Mouse (Mus musculus) C2C12 (cell line): ENCODE results near the gene Hmgb1. TPM values are rescaled to one million over a fixed set of nuclear protein-coding genes. Genes with fewer than 3 reads are reported as not detected.

Experiments
- H3K27me3 ChIP-seq: one replicate; pipeline ENCODE4 v1.6.1; 2011; ENCODE audit not compliant: control insufficient read depth, insufficient read depth, insufficient read length
- H3K36me3 ChIP-seq: one replicate; pipeline ENCODE4 v1.6.1; 2011; ENCODE audit not compliant: control insufficient read depth, insufficient read depth
- H3K4me3 ChIP-seq: one replicate; pipeline ENCODE4 v1.5.1; 2011; ENCODE audit warnings: mild to moderate bottlenecking, control low read depth; ENCODE audit not compliant: poor library complexity, insufficient read depth, severe bottlenecking
- H3K79me2 ChIP-seq: one replicate; pipeline ENCODE4 v1.6.1; 2011; ENCODE audit not compliant: control insufficient read depth, insufficient read depth
- H3K79me3 ChIP-seq: one replicate; pipeline ENCODE4 v1.6.1; 2011; ENCODE audit warnings: low read depth, control low read depth
- H3ac ChIP-seq: one replicate; pipeline ENCODE3; 2011; ENCODE audit warnings: low read depth; ENCODE audit not compliant: control insufficient read depth, insufficient read length
- CEBPB ChIP-seq: IDR thresholded peaks from one replicate; pipeline ENCODE4 v1.6.1; 2011; ENCODE audit warnings: low read depth, mild to moderate bottlenecking, control low read depth, moderate library complexity
- CTCF ChIP-seq: IDR thresholded peaks from one replicate; pipeline ENCODE4 v1.5.1; 2011; ENCODE audit not compliant: control insufficient read depth, insufficient read depth, insufficient read length
- FOSL1 ChIP-seq: IDR thresholded peaks from one replicate; pipeline ENCODE4 v1.8.0; 2011; ENCODE audit warnings: mild to moderate bottlenecking, low read length; ENCODE audit not compliant: poor library complexity, insufficient read depth, severe bottlenecking
- MAX ChIP-seq: IDR thresholded peaks from one replicate; pipeline ENCODE4 v1.6.1; 2011; ENCODE audit warnings: mild to moderate bottlenecking, control low read depth
- MYOD1 ChIP-seq: IDR thresholded peaks from one replicate; pipeline ENCODE4 v1.6.1; 2011; ENCODE audit warnings: low read depth; ENCODE audit not compliant: control insufficient read depth, insufficient read length
- MYOG ChIP-seq: IDR thresholded peaks from one replicate; pipeline ENCODE4 v1.6.1; 2011; ENCODE audit not compliant: control insufficient read depth, insufficient read length; ENCODE audit errors: extremely low read depth
- USF1 ChIP-seq: IDR thresholded peaks from one replicate; pipeline ENCODE4 v1.6.1; 2011; ENCODE audit warnings: low read depth, mild to moderate bottlenecking, control low read depth, moderate library complexity
- polyA plus RNA-seq: library from polyadenylated mRNA; unstranded; fragments of >200 nt; fragmentation: generic; extraction: Trizol; gene quantifications from one replicate; pipeline ENCODE4 v1.2.1, GENCODE M21; 2012; ENCODE audit warnings: missing spikeins

Gene Hmgb1
- polyA plus RNA-seq, 1 experiment: 185 TPM

- H3K4me3 ChIP-seq: peak overlapping the region; percentile 52
- H3ac ChIP-seq: peak overlapping the region; percentile 79
- H3K36me3 ChIP-seq: peaks cover 21% of the 10 kb centered on the region
- H3K79me3 ChIP-seq: peaks cover 39% of the 10 kb centered on the region
- TF ChIP-seq USF1 (peak; percentile 62), MAX (no peak)
- peaks cover 53% of the 10 kb centered on the region for H3K79me2 ChIP-seq
- H3K27me3 ChIP-seq: no peaks in the 10 kb centered on the region
Observed at GRCm38 (mm10) chr5:149183721-149184103, 577 bp downstream of the Hmgb1 start.

- peaks cover 37% of the 10 kb centered on the region for H3K79me3 ChIP-seq
- no peak overlapping the region for H3ac ChIP-seq
- TF ChIP-seq USF1: no peak
- no peak for TF ChIP-seq CEBPB
- TF ChIP-seq CTCF: no peak
- TF ChIP-seq FOSL1: no peak
- TF ChIP-seq MYOD1: no peak
- no peak for TF ChIP-seq MYOG
- peak overlapping the region; percentile 52 for H3K4me3 ChIP-seq
- peaks cover 15% of the 10 kb centered on the region for H3K36me3 ChIP-seq
- no peaks in the 10 kb centered on the region for H3K27me3 ChIP-seq
- peaks cover 49% of the 10 kb centered on the region for H3K79me2 ChIP-seq
Observed at GRCm38 (mm10) chr5:149183122-149183521, 1.2 kb downstream of the Hmgb1 start.

GRCm38 (mm10) chr5:149182186-149182870, 2.0 kb downstream of the Hmgb1 start:
- H3K79me2 ChIP-seq: peaks cover 41% of the 10 kb centered on the region
- no peak overlapping the region for H3ac ChIP-seq
- TF ChIP-seq FOSL1 (no peak), MAX (no peak), MYOD1 (no peak), MYOG (no peak), USF1 (no peak), CEBPB (no peak), CTCF (no peak)

GRCm38 (mm10) chr5:149179826-149180225, 4.5 kb downstream of the Hmgb1 start:
- H3K36me3 ChIP-seq: no peaks in the 10 kb centered on the region
- peaks cover 6% of the 10 kb centered on the region for H3K79me3 ChIP-seq
- H3K79me2 ChIP-seq: peaks cover 16% of the 10 kb centered on the region
- TF ChIP-seq MYOG: no peak
- TF ChIP-seq USF1: no peak
- TF ChIP-seq CEBPB: no peak
- no peak for TF ChIP-seq CTCF
- TF ChIP-seq MYOD1: no peak
- no peak for TF ChIP-seq MAX
- no peak for TF ChIP-seq FOSL1
- H3ac ChIP-seq: no peak overlapping the region
- no peaks in the 10 kb centered on the region for H3K27me3 ChIP-seq
- H3K4me3 ChIP-seq: no peak overlapping the region

More at GRCm38 (mm10) chr5:149182186-149182870, 2.0 kb downstream of the Hmgb1 start:
- Histone ChIP-seq H3K27me3 (no peaks in the 10 kb centered on the region), H3K79me3 (peaks cover 31% of the 10 kb centered on the region), H3K4me3 (no peak overlapping the region), H3K36me3 (peaks cover 7% of the 10 kb centered on the region)

GRCm38 (mm10) chr5:149178095-149178494, 6.2 kb downstream of the Hmgb1 start:
- peaks cover 4% of the 10 kb centered on the region for H3K79me3 ChIP-seq
- no peaks in the 10 kb centered on the region for H3K36me3 ChIP-seq
- TF ChIP-seq MAX: no peak
- no peak for TF ChIP-seq CEBPB
- no peak for TF ChIP-seq CTCF
- no peaks in the 10 kb centered on the region for H3K27me3 ChIP-seq
- no peak overlapping the region for H3ac ChIP-seq
- H3K4me3 ChIP-seq: no peak overlapping the region
- H3K79me2 ChIP-seq: peaks cover 11% of the 10 kb centered on the region

GRCm38 (mm10) chr5:149175736-149176135, 8.6 kb downstream of the Hmgb1 start:
- no peaks in the 10 kb centered on the region for H3K27me3 ChIP-seq
- no peak overlapping the region for H3K4me3 ChIP-seq
- no peaks in the 10 kb centered on the region for H3K79me3 ChIP-seq
- H3K36me3 ChIP-seq: no peaks in the 10 kb centered on the region
- H3K79me2 ChIP-seq: no peaks in the 10 kb centered on the region
- no peak overlapping the region for H3ac ChIP-seq
- TF ChIP-seq CEBPB: no peak
- no peak for TF ChIP-seq MAX
- no peak for TF ChIP-seq MYOD1
- no peak for TF ChIP-seq USF1
- no peak for TF ChIP-seq FOSL1
- no peak for TF ChIP-seq MYOG
- TF ChIP-seq CTCF: no peak
